Mouse (Mus musculus): ENCODE data around the gene Bzw2. TPM values are rescaled to one million over a fixed set of nuclear protein-coding genes. Genes with fewer than 3 reads are reported as not detected.
"Not testable (repeated sequence)": the region's sequence is repeated elsewhere in the genome, so short reads cannot be mapped to it uniquely, and the experiment has no call there.

Bzw2 gene
- 351 and 387 TPM in 2 replicates for polyA plus RNA-seq (2014; fragmentation: Nextera tagmentation; extraction: Ambion mirVana)

DNA sequence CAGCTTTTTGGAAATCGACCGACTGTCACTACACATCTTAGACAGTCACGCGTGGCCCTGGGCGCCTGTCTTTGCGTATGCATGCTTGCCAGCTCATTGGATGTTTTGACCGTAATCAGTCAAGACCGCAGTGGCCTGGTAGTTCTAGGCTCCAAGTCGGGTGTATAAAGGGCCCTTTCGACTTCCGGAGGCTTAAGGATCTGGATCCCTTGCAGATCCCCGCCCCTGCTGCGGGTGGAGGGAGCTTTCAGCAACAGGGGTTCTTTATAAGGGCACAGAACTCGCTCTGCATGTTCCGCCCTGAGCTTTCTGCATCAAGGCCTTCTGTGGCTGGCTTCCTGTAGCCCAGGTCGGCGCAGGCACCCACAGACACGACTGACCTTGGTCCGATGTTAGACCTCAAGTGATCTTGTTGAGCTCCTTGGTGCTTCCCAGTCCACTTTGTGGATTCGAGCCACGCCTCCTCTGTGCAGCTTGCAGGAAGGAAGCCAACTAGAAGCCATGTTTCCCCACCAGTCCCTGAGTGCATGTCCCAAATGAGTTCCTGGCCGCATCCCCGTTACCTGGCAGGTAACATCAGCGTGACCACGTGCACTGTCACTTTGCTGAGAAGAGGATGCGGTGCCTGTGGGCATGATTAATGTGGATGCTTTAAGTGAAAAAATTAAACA, at the start of gene Bzw2:
Bzw2 (minus strand) TSS at position 443 of the 671 bp plus-strand sequence.
- Histone ChIP-seq H3K9me3 (replicated peaks; ENCODE audit: control insufficient read depth, low read length) (no peaks in the 10 kb centered on the region), H3K4me1 (ENCODE audit: control insufficient read depth, insufficient read depth, low read length) (no peaks in the 10 kb centered on the region), H3K27ac (replicated peaks; ENCODE audit: low read depth, low read length) (peak within 1 kb of the TSS; percentile 75), H3K27me3 (ENCODE audit: control insufficient read depth, insufficient read depth, low read length) (no peaks in the 10 kb centered on the region), H3K4me3 (ENCODE audit: low read depth, low read length) (peak within 1 kb of the TSS; percentile 79), H3K9ac (replicated peaks; ENCODE audit: low read length) (peak within 1 kb of the TSS; percentile 67), H3K36me3 (replicated peaks; ENCODE audit: control insufficient read depth, insufficient read depth, low read depth, low read length) (no peaks in the 10 kb centered on the region), H3K4me2 (ENCODE audit: low read depth, low read length) (peak within 1 kb of the TSS; percentile 74)
- 4% methylated on average over 26 of the region's 26 CpGs for WGBS
- ATAC-seq (replicated peaks; ENCODE audit: insufficient number of reproducible peaks, low FRiP score, low TSS enrichment, low read depth) = 0 out of 2 replicates have a peak, but pooled peaks have one; percentile 2
- peak; percentile 73 for DNase-seq (ENCODE audit: low spot score)

DNA sequence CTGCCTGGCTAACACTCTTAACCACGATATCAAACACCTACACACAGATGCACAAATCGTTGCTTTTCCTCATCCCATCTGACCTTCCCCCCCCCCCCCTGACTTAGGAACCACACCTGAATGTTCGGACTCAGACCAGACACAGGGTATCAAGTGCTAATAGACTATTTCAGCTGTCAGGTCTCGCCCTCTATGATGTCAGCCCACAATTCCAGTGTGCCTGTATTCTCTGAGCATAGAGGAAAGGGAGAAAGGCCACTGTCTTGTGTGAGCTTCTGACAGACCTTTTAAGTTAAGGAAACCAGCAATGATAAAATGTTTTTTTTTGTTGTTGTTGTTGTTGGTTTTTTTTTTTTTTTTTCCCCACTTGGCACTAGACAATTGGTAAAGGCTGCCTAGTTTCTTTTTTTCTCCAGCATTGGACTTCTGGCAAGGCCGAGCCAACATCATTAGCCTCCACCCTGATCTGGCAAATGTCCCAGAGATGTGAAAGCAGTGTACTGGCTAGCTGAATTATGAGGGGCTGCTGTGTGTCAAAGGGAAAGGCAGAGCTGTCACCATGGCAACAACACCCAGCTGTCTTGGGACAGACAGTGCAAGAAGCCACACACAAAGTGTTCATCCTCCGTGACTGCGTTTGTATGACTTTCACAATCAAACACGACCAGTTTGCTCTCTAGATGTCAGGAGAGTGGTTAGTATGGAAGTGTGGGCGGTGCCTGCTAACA, 49.4 kb upstream of the Bzw2 start:
- Histone ChIP-seq H3K36me3 (replicated peaks; ENCODE audit: control insufficient read depth, insufficient read depth, low read depth, low read length) (no peaks in the 10 kb centered on the region), H3K4me1 (ENCODE audit: control insufficient read depth, insufficient read depth, low read length) (no peaks in the 10 kb centered on the region), H3K4me3 (ENCODE audit: low read depth, low read length) (no peak overlapping the region), H3K4me2 (ENCODE audit: low read depth, low read length) (no peak overlapping the region), H3K9ac (replicated peaks; ENCODE audit: low read length) (no peak overlapping the region), H3K27ac (replicated peaks; ENCODE audit: low read depth, low read length) (no peak overlapping the region), H3K27me3 (ENCODE audit: control insufficient read depth, insufficient read depth, low read length) (no peaks in the 10 kb centered on the region), H3K9me3 (replicated peaks; ENCODE audit: control insufficient read depth, low read length) (no peaks in the 10 kb centered on the region)
- peak; percentile 60 for DNase-seq (ENCODE audit: low spot score)
- ATAC-seq (replicated peaks; ENCODE audit: insufficient number of reproducible peaks, low FRiP score, low TSS enrichment, low read depth) = peak; percentile 88; the same call in 1 of the 2 replicates
- 67% methylated on average over 9 of the region's 9 CpGs for WGBS

DNA sequence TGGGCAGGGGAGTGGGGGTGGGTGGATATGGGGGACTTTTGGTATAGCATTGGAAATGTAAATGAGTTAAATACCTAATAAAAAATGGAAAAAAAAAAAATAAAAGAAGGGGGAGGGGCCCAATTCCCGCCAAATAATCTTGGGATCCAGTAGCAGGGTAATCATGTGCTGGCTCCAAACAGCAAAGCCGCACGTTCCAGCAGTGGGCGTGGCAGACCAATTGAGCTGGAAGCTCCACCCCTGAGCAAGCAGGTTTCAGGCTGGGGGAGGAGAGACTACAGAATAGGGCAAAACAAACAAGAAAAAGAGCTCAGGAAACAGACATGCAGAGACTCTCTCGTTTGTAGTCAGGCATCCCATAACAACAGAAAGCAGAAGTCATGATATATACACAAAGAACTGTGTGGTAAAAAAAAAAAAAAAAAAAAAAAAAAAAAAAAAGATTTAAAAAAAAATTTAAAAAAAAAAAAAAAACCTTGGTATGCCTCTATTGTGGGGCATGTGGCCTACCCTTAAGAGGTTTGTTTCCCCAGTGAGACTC, 47.8 kb upstream of the Bzw2 start:
- ATAC-seq (replicated peaks; ENCODE audit: insufficient number of reproducible peaks, low FRiP score, low TSS enrichment, low read depth); H3K4me3 ChIP-seq (ENCODE audit: low read depth, low read length); H3K9me3 ChIP-seq (replicated peaks; ENCODE audit: control insufficient read depth, low read length); H3K27me3 ChIP-seq (ENCODE audit: control insufficient read depth, insufficient read depth, low read length); H3K4me1 ChIP-seq (ENCODE audit: control insufficient read depth, insufficient read depth, low read length); H3K4me2 ChIP-seq (ENCODE audit: low read depth, low read length); DNase-seq (ENCODE audit: low spot score); H3K27ac ChIP-seq (replicated peaks; ENCODE audit: low read depth, low read length); H3K36me3 ChIP-seq (replicated peaks; ENCODE audit: control insufficient read depth, insufficient read depth, low read depth, low read length); H3K9ac ChIP-seq (replicated peaks; ENCODE audit: low read length): not testable (repeated sequence)
- 58% methylated on average over 5 of the region's 5 CpGs for WGBS

- Histone ChIP-seq H3K4me2 (ENCODE audit: low read depth, low read length) (no peak overlapping the region), H3K4me1 (ENCODE audit: control insufficient read depth, insufficient read depth, low read length) (no peaks in the 10 kb centered on the region), H3K27me3 (ENCODE audit: control insufficient read depth, insufficient read depth, low read length) (no peaks in the 10 kb centered on the region), H3K9me3 (replicated peaks; ENCODE audit: control insufficient read depth, low read length) (peaks cover 4% of the 10 kb centered on the region), H3K27ac (replicated peaks; ENCODE audit: low read depth, low read length) (no peak overlapping the region), H3K36me3 (replicated peaks; ENCODE audit: control insufficient read depth, insufficient read depth, low read depth, low read length) (peaks cover 21% of the 10 kb centered on the region), H3K9ac (replicated peaks; ENCODE audit: low read length) (no peak overlapping the region), H3K4me3 (ENCODE audit: low read depth, low read length) (no peak overlapping the region)
- 95% methylated on average over 7 of the region's 7 CpGs for WGBS
- DNase-seq (ENCODE audit: low spot score) (no peak), ATAC-seq (replicated peaks; ENCODE audit: insufficient number of reproducible peaks, low FRiP score, low TSS enrichment, low read depth) (no peak)
Measured at GRCm38 (mm10) chr12:36194976-36195375, 37.1 kb upstream of the Bzw2 start.

DNA sequence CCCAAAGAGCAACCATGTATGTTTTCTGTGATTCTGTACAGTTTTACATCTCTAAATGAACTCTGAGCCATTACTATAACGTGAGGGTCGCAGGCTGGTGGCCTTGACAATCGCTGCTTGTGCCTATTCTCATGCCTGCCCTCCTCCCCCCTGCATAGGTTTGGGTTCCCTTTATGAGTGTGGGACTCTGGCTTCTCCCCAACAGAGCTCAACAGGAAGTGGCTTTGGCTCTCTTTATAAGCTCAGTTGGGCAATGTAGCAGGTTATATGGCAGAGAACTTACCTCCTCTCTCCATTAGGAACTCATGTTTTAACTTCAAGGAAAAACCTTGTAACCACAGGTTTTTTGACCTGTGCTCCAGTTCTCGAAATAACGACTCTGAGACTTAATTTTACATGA, 32.5 kb upstream of the Bzw2 start:
- H3K4me1 ChIP-seq (ENCODE audit: control insufficient read depth, insufficient read depth, low read length) = no peaks in the 10 kb centered on the region
- DNase-seq (ENCODE audit: low spot score) (no peak), ATAC-seq (replicated peaks; ENCODE audit: insufficient number of reproducible peaks, low FRiP score, low TSS enrichment, low read depth) (no peak)
- WGBS = 90% methylated on average over 5 of the region's 5 CpGs
- no peaks in the 10 kb centered on the region for H3K27me3 ChIP-seq (ENCODE audit: control insufficient read depth, insufficient read depth, low read length)
- H3K27ac ChIP-seq (replicated peaks; ENCODE audit: low read depth, low read length) = no peak overlapping the region
- H3K9me3 ChIP-seq (replicated peaks; ENCODE audit: control insufficient read depth, low read length) = no peaks in the 10 kb centered on the region
- H3K4me2 ChIP-seq (ENCODE audit: low read depth, low read length) = no peak overlapping the region
- H3K4me3 ChIP-seq (ENCODE audit: low read depth, low read length) = no peak overlapping the region
- H3K9ac ChIP-seq (replicated peaks; ENCODE audit: low read length) = no peak overlapping the region
- H3K36me3 ChIP-seq (replicated peaks; ENCODE audit: control insufficient read depth, insufficient read depth, low read depth, low read length) = no peaks in the 10 kb centered on the region; the same call in none of the 2 replicates

DNA sequence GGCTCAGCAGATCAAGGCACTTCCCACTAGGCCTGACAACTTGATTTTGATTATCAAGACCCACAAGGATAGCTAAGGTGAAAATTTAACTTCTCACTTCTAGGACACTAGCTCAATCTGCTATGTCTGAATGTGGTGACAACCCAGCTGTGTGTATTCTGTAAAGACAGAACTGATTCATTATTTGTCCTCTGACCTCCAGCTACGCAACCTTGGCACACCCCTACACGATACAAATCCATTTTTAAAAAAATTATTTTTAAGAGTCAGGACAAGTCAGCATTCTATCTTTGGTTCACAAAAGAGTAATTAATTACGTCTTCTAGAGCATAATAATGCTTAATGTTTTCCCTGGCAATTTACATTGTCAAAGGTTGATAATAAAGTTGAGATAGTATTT, 31.7 kb upstream of the Bzw2 start:
- no peaks in the 10 kb centered on the region for H3K27me3 ChIP-seq (ENCODE audit: control insufficient read depth, insufficient read depth, low read length)
- ATAC-seq (replicated peaks; ENCODE audit: insufficient number of reproducible peaks, low FRiP score, low TSS enrichment, low read depth) (no peak), DNase-seq (ENCODE audit: low spot score) (no peak)
- H3K9me3 ChIP-seq (replicated peaks; ENCODE audit: control insufficient read depth, low read length) = no peaks in the 10 kb centered on the region
- H3K27ac ChIP-seq (replicated peaks; ENCODE audit: low read depth, low read length) = no peak overlapping the region
- no peak overlapping the region for H3K9ac ChIP-seq (replicated peaks; ENCODE audit: low read length)
- no peaks in the 10 kb centered on the region; the same call in 1 of the 2 replicates for H3K36me3 ChIP-seq (replicated peaks; ENCODE audit: control insufficient read depth, insufficient read depth, low read depth, low read length)
- no peak overlapping the region for H3K4me2 ChIP-seq (ENCODE audit: low read depth, low read length)
- no peaks in the 10 kb centered on the region for H3K4me1 ChIP-seq (ENCODE audit: control insufficient read depth, insufficient read depth, low read length)
- no peak overlapping the region for H3K4me3 ChIP-seq (ENCODE audit: low read depth, low read length)
- 92% methylated on average over 3 of the region's 3 CpGs for WGBS

DNA sequence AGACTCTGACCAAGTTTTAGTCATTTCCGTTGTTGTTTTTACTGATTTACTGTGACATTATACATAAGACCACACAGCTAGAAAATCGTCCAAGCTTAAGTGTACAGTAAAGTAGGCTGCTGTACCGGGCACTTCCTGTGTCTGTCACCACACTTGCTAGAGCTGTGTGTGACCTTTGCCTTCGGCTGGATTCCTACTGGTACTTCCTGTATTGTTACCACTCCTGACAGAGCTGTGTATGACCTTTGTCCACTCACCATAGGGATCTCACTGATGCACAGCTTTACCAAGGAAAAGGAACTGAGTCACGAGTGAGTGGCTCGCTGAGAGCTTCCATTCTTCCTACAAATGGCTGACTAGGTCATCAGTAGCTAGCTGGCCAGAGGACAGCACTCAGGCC, 29.2 kb upstream of the Bzw2 start:
- Histone ChIP-seq H3K9ac (replicated peaks; ENCODE audit: low read length) (no peak overlapping the region), H3K4me2 (ENCODE audit: low read depth, low read length) (no peak overlapping the region), H3K9me3 (replicated peaks; ENCODE audit: control insufficient read depth, low read length) (no peaks in the 10 kb centered on the region), H3K4me3 (ENCODE audit: low read depth, low read length) (no peak overlapping the region), H3K27me3 (ENCODE audit: control insufficient read depth, insufficient read depth, low read length) (no peaks in the 10 kb centered on the region), H3K27ac (replicated peaks; ENCODE audit: low read depth, low read length) (no peak overlapping the region), H3K4me1 (ENCODE audit: control insufficient read depth, insufficient read depth, low read length) (no peaks in the 10 kb centered on the region), H3K36me3 (replicated peaks; ENCODE audit: control insufficient read depth, insufficient read depth, low read depth, low read length) (peaks cover 4% of the 10 kb centered on the region)
- 64% methylated on average over 6 of the region's 6 CpGs for WGBS
- ATAC-seq (replicated peaks; ENCODE audit: insufficient number of reproducible peaks, low FRiP score, low TSS enrichment, low read depth) = no peak
- no peak for DNase-seq (ENCODE audit: low spot score)

- 73% methylated on average over 6 of the region's 6 CpGs for WGBS
- no peak overlapping the region for H3K9ac ChIP-seq (replicated peaks; ENCODE audit: low read length)
- no peak overlapping the region for H3K4me3 ChIP-seq (ENCODE audit: low read depth, low read length)
- no peak overlapping the region for H3K27ac ChIP-seq (replicated peaks; ENCODE audit: low read depth, low read length)
- H3K9me3 ChIP-seq (replicated peaks; ENCODE audit: control insufficient read depth, low read length) = no peaks in the 10 kb centered on the region
- peaks cover 4% of the 10 kb centered on the region for H3K36me3 ChIP-seq (replicated peaks; ENCODE audit: control insufficient read depth, insufficient read depth, low read depth, low read length)
- DNase-seq (ENCODE audit: low spot score) (no peak), ATAC-seq (replicated peaks; ENCODE audit: insufficient number of reproducible peaks, low FRiP score, low TSS enrichment, low read depth) (no peak)
- H3K27me3 ChIP-seq (ENCODE audit: control insufficient read depth, insufficient read depth, low read length) = no peaks in the 10 kb centered on the region
- H3K4me2 ChIP-seq (ENCODE audit: low read depth, low read length) = no peak overlapping the region
- H3K4me1 ChIP-seq (ENCODE audit: control insufficient read depth, insufficient read depth, low read length) = no peaks in the 10 kb centered on the region
Measured at GRCm38 (mm10) chr12:36182570-36182969, 24.7 kb upstream of the Bzw2 start.
